Mouse (Mus musculus): ENCODE measurements around the gene Plce1. TPM values are rescaled to one million over a fixed set of nuclear protein-coding genes. Genes with fewer than 3 reads are reported as not detected.

Plce1 gene
- polyA plus RNA-seq, 1 experiment, result 5.5 TPM

- DNase-seq (ENCODE audit: extremely low spot score in 1 of 2, low spot score in 1 of 2), result no peak
Observed at GRCm38 (mm10) chr19:38578554-38579146, 97.7 kb downstream of the Plce1 start.

- DNase-seq (ENCODE audit: extremely low spot score in 1 of 2, low spot score in 1 of 2), result no peak
Observed at GRCm38 (mm10) chr19:38582861-38583260, 102.0 kb downstream of the Plce1 start.

- no peak for DNase-seq (ENCODE audit: extremely low spot score in 1 of 2, low spot score in 1 of 2)
Observed at GRCm38 (mm10) chr19:38587559-38587958, 106.7 kb downstream of the Plce1 start.

GRCm38 (mm10) chr19:38589466-38589865, 108.6 kb downstream of the Plce1 start:
- DNase-seq (ENCODE audit: extremely low spot score in 1 of 2, low spot score in 1 of 2), result no peak

GRCm38 (mm10) chr19:38589941-38590340, 109.0 kb downstream of the Plce1 start:
- no peak for DNase-seq (ENCODE audit: extremely low spot score in 1 of 2, low spot score in 1 of 2)

DNA sequence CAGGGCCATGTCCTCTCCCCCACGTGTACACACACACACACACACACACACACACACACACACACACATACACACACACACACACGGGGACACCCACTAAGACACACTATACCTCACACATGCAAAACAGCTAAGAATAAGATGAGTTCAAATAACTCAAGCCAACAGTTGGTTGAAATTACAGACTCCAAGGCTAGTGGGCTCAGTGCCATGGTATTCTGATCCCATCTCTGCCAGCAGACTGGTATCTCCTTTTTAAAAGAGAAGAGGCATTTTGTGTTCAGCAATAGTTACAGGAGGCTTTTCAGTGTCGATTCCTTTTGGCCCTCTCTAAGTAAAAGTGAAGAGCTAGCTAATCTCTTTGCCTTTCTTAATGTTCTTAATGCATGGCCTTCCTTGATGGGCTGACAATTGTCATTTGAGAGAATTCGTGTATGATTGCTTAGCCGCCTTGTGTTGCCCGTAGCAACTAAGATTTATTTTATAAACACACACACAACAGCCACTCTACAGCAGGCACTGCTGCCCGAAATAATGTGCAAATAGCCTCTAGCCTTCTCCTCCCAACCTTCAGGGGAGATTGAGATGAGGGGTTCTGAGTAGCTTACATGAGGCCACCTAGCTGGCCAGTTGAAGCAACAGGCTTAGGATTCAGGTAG, 111.8 kb downstream of the Plce1 start:
- no peak for DNase-seq (ENCODE audit: extremely low spot score in 1 of 2, low spot score in 1 of 2)

- DNase-seq (ENCODE audit: extremely low spot score in 1 of 2, low spot score in 1 of 2), result peak in 1 of 2 experiments; percentile 23
Observed at GRCm38 (mm10) chr19:38593225-38593897, 112.5 kb downstream of the Plce1 start.

DNA sequence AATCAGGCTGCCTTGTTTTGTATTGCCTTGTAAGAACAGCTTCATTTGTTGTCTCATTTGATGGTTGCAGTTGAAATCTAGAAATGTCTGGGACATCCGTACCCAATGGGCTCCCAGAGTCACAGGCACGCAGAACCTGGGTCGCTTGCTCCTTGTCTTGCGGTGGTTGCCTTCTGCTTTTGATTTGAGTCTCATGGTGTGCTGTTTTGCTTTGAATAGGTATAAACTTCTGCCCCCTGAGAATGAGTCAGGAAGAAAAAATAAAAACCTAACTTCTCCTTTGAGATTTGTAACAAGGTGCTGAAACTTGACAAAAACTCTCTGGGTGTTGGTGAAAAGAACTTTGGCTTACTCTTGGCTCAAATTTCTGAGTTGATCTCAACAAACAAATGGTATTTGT, 115.2 kb downstream of the Plce1 start:
- no peak for DNase-seq (ENCODE audit: extremely low spot score in 1 of 2, low spot score in 1 of 2)

- no peak for DNase-seq (ENCODE audit: extremely low spot score in 1 of 2, low spot score in 1 of 2)
Observed at GRCm38 (mm10) chr19:38597392-38597791, 116.5 kb downstream of the Plce1 start.

- no peak for DNase-seq (ENCODE audit: extremely low spot score in 1 of 2, low spot score in 1 of 2)
Observed at GRCm38 (mm10) chr19:38599001-38599400, 118.1 kb downstream of the Plce1 start.

DNA sequence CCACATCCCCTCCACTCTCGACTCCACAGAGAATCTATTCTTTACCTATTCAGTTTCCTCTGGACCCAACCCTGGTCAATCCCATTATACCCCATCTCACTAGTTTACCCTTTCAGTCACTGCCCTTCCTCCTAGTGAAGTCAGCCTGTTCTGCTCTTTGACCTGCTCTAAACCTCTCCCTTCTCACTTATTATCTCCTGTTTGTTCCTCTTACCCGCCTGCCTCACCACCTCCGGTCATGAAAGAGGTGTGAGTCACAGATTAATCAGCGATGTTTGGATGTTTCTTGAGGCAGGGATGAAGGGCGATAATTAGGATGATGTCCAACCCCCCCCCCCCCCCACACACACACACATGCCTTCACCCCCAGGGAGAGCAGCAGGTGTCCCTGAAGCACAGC, 120.2 kb downstream of the Plce1 start:
- no peak for DNase-seq (ENCODE audit: extremely low spot score in 1 of 2, low spot score in 1 of 2)

GRCm38 (mm10) chr19:38602811-38603210, 121.9 kb downstream of the Plce1 start:
- no peak for DNase-seq (ENCODE audit: extremely low spot score in 1 of 2, low spot score in 1 of 2)

- DNase-seq (ENCODE audit: extremely low spot score in 1 of 2, low spot score in 1 of 2), result no peak
Observed at GRCm38 (mm10) chr19:38607236-38607635, 126.3 kb downstream of the Plce1 start.

DNA sequence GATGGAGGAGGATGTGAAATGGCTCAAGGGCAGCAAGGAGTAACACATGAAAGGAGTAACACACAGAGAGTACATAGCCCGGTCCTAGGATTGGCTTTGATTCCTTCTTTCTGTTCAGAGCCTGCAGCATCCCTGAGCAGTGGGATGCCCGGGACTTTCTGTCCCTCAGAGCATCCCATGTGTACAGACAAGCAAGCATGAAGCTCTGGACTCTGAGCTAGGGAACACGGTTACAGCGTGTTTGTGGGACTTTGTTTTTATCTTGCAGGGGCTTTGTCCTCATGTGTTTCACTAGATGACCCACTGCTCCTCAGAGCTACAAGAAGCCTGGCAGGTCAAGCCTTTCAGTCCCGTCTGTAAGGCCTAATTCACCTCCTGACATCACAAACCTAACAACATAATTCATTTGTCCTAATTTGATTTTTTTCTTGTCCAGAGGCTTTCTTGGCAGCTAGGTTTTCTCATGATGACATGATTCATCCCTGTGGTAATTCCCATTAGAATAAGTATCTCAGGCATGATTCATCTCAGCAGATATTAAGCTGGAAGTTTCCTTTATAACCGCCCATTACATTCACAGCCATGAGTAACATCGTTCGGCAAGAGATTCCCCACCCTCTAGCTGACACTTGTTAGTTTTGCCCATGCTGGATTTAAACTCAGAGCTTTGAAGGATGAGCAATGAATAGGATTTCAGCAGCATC, 128.2 kb downstream of the Plce1 start:
- no peak for DNase-seq (ENCODE audit: extremely low spot score in 1 of 2, low spot score in 1 of 2)

- DNase-seq (ENCODE audit: extremely low spot score in 1 of 2, low spot score in 1 of 2), result no peak
Observed at GRCm38 (mm10) chr19:38610291-38610690, 129.4 kb downstream of the Plce1 start.

DNA sequence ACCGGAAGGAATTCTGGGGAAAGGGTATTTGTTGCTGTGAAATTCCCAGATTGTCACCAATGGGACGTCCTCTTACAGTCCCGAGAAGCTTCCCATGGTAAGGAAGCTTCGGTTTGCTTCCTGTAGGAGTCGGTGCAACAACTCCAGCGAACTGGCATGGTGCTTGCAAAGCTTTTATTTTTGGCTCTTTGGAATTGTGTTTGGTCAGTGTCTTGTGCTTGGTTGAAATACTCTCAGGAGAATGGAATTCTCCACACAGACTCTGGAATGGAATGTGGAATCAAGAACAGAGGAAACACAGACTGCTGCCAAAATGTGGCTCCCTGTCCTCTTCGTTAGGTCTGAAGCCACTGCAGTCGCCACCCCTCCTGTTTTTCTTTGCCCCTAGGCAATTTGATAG, 129.9 kb downstream of the Plce1 start:
- no peak for DNase-seq (ENCODE audit: extremely low spot score in 1 of 2, low spot score in 1 of 2)

- DNase-seq (ENCODE audit: extremely low spot score in 1 of 2, low spot score in 1 of 2), result no peak
Observed at GRCm38 (mm10) chr19:38614067-38614675, 133.3 kb downstream of the Plce1 start.

DNA sequence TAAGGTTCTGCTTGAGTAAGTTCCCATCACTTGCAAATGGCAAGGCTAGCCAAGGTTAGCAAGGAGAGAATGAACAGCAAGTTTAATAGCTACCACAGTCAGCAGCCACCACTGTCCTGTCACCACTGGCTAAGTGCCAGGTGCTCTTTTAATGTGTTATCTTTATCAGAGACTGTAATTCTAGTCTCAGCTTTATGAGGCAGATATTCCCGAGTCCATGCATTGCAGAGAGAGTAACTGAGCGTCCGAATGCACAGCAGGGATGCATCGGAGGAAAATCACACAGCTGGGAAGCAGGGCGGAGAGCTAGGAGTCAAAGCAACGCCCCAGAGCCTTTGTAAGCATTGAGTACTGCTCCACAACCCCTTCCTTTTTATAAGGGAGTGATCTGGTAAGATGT, 134.4 kb downstream of the Plce1 start:
- DNase-seq (ENCODE audit: extremely low spot score in 1 of 2, low spot score in 1 of 2), result no peak

DNA sequence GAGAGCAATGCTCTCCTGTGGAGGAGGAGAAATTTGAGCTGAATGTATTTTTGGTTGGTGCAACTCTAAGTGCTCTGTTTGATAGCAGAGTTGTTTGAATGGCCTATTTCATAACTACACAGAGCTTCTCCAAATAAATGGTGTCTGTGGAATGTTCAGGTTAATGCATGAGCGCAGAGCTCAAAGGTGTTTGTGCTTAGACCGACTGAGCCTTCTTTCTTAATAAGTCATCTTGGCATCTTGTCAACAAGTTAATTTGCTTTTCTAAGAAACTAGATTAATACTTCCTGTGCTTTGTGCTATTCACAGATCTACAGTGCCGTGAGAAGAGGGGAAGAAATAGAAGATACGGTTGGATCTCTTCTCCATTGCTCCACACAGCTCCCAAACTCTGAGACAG, 139.2 kb downstream of the Plce1 start:
- no peak for DNase-seq (ENCODE audit: extremely low spot score in 1 of 2, low spot score in 1 of 2)

DNA sequence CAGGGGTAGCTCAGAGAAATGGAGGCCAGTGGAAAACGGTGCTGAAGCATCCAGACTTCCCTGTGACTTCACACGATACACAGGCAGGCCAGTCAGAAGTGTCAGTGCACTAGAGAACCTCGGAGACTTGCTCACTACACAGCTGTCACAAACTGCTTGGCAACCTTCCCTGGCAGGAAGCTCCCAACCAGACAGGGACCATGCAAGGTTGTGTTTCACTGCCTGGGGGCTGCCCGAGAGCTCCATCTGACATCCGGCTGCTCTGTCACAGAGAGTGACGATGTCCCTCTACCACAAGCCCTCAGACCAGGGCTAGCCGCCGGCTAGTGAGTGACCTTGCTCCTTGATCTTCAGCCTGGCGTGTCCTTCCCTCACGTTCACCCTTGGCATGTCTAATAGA, 140.6 kb downstream of the Plce1 start:
- peak in 1 of 2 experiments; percentile 6 for DNase-seq (ENCODE audit: extremely low spot score in 1 of 2, low spot score in 1 of 2)
